Mouse (Mus musculus) hindbrain, embryonic 15.5 days (tissue): Measurements from ENCODE around the gene Esyt3. TPM values are rescaled to one million over a fixed set of nuclear protein-coding genes. Genes with fewer than 3 reads are reported as not detected.

Experiments used
- ATAC-seq: fragments of 200-750 bp; cut with Nextera tagmentation; 2 replicates; pipeline ENCODE4 v1.8.0; 2017; ENCODE audit warnings: low read depth, moderate number of reproducible peaks, moderate TSS enrichment; ENCODE audit not compliant: low FRiP score
- H3K27ac ChIP-seq: fragments of 300-500 bp; sonication (generic); replicated peaks from 2 replicates; pipeline ENCODE4 v1.5.1; 2015; ENCODE audit warnings: mild to moderate bottlenecking, inconsistent platforms
- H3K27me3 ChIP-seq: fragments of 300-500 bp; sonication (generic); 2 replicates; pipeline ENCODE4 v1.6.1; 2015; ENCODE audit warnings: control low read depth, inconsistent platforms
- H3K36me3 ChIP-seq: fragments of 300-500 bp; sonication (generic); 2 replicates; pipeline ENCODE4 v1.6.1; 2015; ENCODE audit warnings: control low read depth, inconsistent platforms
- H3K4me1 ChIP-seq: fragments of 300-500 bp; sonication (generic); replicated peaks from 2 replicates; pipeline ENCODE4 v1.6.1; 2015; ENCODE audit warnings: control low read depth, inconsistent platforms
- H3K4me2 ChIP-seq: fragments of 300-500 bp; sonication (generic); 2 replicates; pipeline ENCODE4 v1.6.1; 2015; ENCODE audit warnings: moderate library complexity, mild to moderate bottlenecking, inconsistent platforms
- H3K4me3 ChIP-seq: fragments of 300-500 bp; sonication (generic); 2 replicates; pipeline ENCODE4 v1.5.1; 2015; ENCODE audit warnings: mild to moderate bottlenecking, inconsistent platforms
- H3K9ac ChIP-seq: fragments of 300-500 bp; sonication (generic); 2 replicates; pipeline ENCODE4 v1.6.1; 2015; ENCODE audit warnings: inconsistent platforms
- H3K9me3 ChIP-seq: fragments of 300-500 bp; sonication (generic); 2 replicates; pipeline ENCODE4 v1.6.1; 2016; ENCODE audit warnings: control low read depth, inconsistent platforms
- WGBS: fragments of 180-500 bp; shearing (Covaris S2); methylation state at CpG from one replicate; pipeline ENCODE4 v1.1.7; 2015; 5-methylcytosine and 5-hydroxymethylcytosine counted together
- polyA plus RNA-seq: library from polyadenylated mRNA; unstranded; fragments of >200 nt; fragmentation: Nextera tagmentation; extraction: Ambion mirVana; gene quantifications from 2 replicates; pipeline ENCODE4 v1.2.1, GENCODE M21; 2015

The Esyt3 gene
- polyA plus RNA-seq, 1 experiment from 2014 or later: 0.87 TPM

DNA sequence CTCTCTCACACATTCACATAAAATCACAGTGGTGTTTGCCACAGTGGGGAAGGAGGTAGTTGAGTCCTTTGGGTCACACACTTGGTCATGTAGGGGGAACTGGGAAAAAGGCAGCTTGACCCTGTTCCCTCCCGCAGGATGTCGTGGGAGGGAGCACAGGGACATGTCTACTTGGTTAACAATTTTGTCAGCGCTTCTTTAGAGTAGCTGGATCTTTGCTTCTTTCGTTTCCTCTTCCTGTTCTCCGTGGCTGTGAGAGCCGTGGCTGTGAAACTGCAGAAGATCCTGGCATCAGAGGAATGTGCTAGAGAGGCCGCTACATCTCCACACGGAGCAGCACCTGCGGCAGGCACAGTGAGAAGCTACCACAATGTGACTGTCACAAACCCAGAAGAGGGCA is 24.2 kb upstream of the Esyt3 start:
- Histone ChIP-seq H3K27me3 (0 out of 2 replicates have a peak, but pooled peaks cover under 1% of the 10 kb centered on the region), H3K4me3 (no peak overlapping the region), H3K4me1 (no peaks in the 10 kb centered on the region), H3K4me2 (no peak overlapping the region), H3K27ac (no peak overlapping the region), H3K36me3 (no peaks in the 10 kb centered on the region), H3K9ac (no peak overlapping the region), H3K9me3 (no peaks in the 10 kb centered on the region)
- WGBS: 83% methylated on average over 9 of the region's 9 CpGs
- ATAC-seq: no peak

- Histone ChIP-seq H3K36me3 (no peaks in the 10 kb centered on the region), H3K9me3 (no peaks in the 10 kb centered on the region), H3K9ac (no peak overlapping the region), H3K4me3 (no peak overlapping the region), H3K27ac (no peak overlapping the region), H3K4me2 (no peak overlapping the region), H3K27me3 (0 out of 2 replicates have a peak, but pooled peaks cover 3% of the 10 kb centered on the region), H3K4me1 (no peaks in the 10 kb centered on the region)
- 69% methylated on average over 5 of the region's 5 CpGs for WGBS
- ATAC-seq: no peak
Measured at GRCm38 (mm10) chr9:99379194-99379593, 20.8 kb upstream of the Esyt3 start.

DNA sequence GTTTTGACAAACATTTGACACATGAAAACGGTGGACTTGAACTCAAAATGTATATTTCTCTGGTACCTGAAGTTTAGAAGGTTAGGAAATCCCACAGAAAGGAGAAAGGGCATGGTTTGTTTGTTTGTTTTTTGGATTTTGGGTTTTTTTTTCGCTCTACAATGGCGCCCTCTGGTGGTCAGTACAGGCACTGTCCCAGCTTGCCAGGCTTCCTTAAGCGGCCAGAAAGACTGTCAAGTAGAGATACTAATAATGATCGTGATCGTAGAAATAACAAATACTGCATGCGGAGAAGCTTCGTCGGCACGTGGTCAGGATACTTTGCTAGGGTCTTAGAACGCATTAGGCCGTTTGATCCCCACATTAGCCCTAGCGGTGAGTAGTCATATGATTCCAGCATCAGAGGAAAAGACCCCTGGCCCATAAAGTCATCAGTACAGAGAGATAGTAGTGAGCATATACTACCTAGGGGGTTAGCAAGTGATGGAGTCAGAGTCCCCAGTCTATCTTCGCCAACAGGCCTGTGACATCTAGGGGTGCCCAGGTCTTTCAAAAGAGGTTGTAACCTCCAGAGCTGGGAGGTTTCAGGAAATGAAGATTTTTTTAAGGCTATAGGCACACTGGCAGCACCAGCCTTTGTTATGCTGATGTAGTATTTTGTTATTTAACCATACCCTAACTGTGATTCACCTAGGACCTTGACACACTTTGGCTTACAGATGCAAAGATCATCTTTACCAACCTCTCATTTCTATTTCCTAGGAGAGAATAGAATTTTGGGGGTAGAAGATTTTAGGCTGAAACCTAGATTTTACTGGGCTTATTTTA is 18.4 kb upstream of the Esyt3 start:
- ATAC-seq: 0 out of 2 replicates have a peak, but pooled peaks have one; percentile 30
- H3K27me3 ChIP-seq: 0 out of 2 replicates have a peak, but pooled peaks cover 3% of the 10 kb centered on the region
- no peaks in the 10 kb centered on the region for H3K36me3 ChIP-seq
- no peak overlapping the region for H3K4me3 ChIP-seq
- H3K4me2 ChIP-seq: peak overlapping the region; percentile 29; the same call in 1 of the 2 replicates
- H3K4me1 ChIP-seq: no peaks in the 10 kb centered on the region
- H3K9me3 ChIP-seq: no peaks in the 10 kb centered on the region
- 6% methylated on average over 14 of the region's 14 CpGs for WGBS
- no peak overlapping the region for H3K9ac ChIP-seq
- no peak overlapping the region for H3K27ac ChIP-seq

- Histone ChIP-seq H3K9me3 (no peaks in the 10 kb centered on the region), H3K27ac (no peak overlapping the region), H3K36me3 (no peaks in the 10 kb centered on the region), H3K4me1 (no peaks in the 10 kb centered on the region), H3K27me3 (no peaks in the 10 kb centered on the region), H3K4me3 (no peak overlapping the region), H3K4me2 (no peak overlapping the region), H3K9ac (no peak overlapping the region)
- ATAC-seq: no peak
- WGBS: 68% methylated on average over 7 of the region's 7 CpGs
Measured at GRCm38 (mm10) chr9:99368431-99368830, 10.1 kb upstream of the Esyt3 start.

- H3K4me1 ChIP-seq: no peaks in the 10 kb centered on the region
- H3K27me3 ChIP-seq: no peaks in the 10 kb centered on the region
- no peak overlapping the region for H3K9ac ChIP-seq
- no peaks in the 10 kb centered on the region for H3K36me3 ChIP-seq
- ATAC-seq: no peak
- H3K4me3 ChIP-seq: no peak overlapping the region
- 74% methylated on average over 3 of the region's 3 CpGs for WGBS
- H3K9me3 ChIP-seq: no peaks in the 10 kb centered on the region
- H3K4me2 ChIP-seq: no peak overlapping the region
- no peak overlapping the region for H3K27ac ChIP-seq
Measured at GRCm38 (mm10) chr9:99365906-99366305, 7.5 kb upstream of the Esyt3 start.

DNA sequence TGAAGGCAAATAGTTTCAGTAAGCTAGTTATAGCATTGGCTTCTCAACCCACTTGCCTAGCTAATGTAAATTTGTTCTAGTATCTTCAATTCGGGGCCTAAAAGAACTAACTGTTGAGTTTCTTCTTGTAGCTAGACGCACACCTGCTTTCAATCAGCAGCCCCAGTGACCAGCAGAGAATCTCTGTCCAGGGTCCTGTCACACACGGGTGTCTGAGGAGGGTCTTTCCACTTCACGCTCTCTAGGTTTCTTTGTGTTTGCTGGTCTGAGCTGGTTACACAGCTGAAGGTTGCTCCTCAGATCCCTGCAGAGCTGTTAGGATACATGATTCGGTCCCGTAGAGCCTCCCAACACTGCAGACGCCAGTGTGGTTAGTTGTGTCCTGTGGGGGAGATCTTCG is 4.7 kb upstream of the Esyt3 start:
- 72% methylated on average over 8 of the region's 8 CpGs for WGBS
- Histone ChIP-seq H3K9me3 (no peaks in the 10 kb centered on the region), H3K4me3 (no peak overlapping the region), H3K27me3 (peaks cover 20% of the 10 kb centered on the region), H3K4me1 (peaks cover 6% of the 10 kb centered on the region), H3K36me3 (no peaks in the 10 kb centered on the region), H3K27ac (no peak overlapping the region), H3K4me2 (no peak overlapping the region), H3K9ac (no peak overlapping the region)
- no peak for ATAC-seq

- Histone ChIP-seq H3K27ac (no peak overlapping the region), H3K27me3 (peaks cover 31% of the 10 kb centered on the region), H3K4me3 (no peak overlapping the region), H3K4me1 (peaks cover 16% of the 10 kb centered on the region), H3K4me2 (no peak overlapping the region), H3K9ac (no peak overlapping the region), H3K36me3 (no peaks in the 10 kb centered on the region), H3K9me3 (no peaks in the 10 kb centered on the region)
- 94% methylated on average over 9 of the region's 9 CpGs for WGBS
- ATAC-seq: no peak
Measured at GRCm38 (mm10) chr9:99361946-99362345, 3.6 kb upstream of the Esyt3 start.

GRCm38 (mm10) chr9:99359012-99359411 is 655 bp upstream of the Esyt3 start:
- no peak overlapping the region for H3K9ac ChIP-seq
- ATAC-seq: no peak
- H3K4me3 ChIP-seq: no peak overlapping the region
- H3K4me2 ChIP-seq: no peak overlapping the region; the same call in 1 of the 2 replicates
- H3K4me1 ChIP-seq: peaks cover 16% of the 10 kb centered on the region
- no peak overlapping the region for H3K27ac ChIP-seq
- no peaks in the 10 kb centered on the region for H3K9me3 ChIP-seq
- H3K36me3 ChIP-seq: no peaks in the 10 kb centered on the region
- peaks cover 41% of the 10 kb centered on the region for H3K27me3 ChIP-seq
- WGBS: 91% methylated on average over 15 of the region's 15 CpGs

- H3K9ac ChIP-seq: peak overlapping the region; percentile 25
- 9% methylated on average over 19 of the region's 19 CpGs for WGBS
- no peaks in the 10 kb centered on the region for H3K9me3 ChIP-seq
- H3K4me3 ChIP-seq: peak overlapping the region; percentile 48
- peak overlapping the region; percentile 99 for H3K4me2 ChIP-seq
- H3K36me3 ChIP-seq: no peaks in the 10 kb centered on the region
- peaks cover 16% of the 10 kb centered on the region for H3K4me1 ChIP-seq
- ATAC-seq: peak; percentile 47; the same call in 1 of the 2 replicates
- H3K27ac ChIP-seq: no peak overlapping the region
- H3K27me3 ChIP-seq: peaks cover 41% of the 10 kb centered on the region
Measured at GRCm38 (mm10) chr9:99357561-99357920, 816 bp downstream of the Esyt3 start.

DNA sequence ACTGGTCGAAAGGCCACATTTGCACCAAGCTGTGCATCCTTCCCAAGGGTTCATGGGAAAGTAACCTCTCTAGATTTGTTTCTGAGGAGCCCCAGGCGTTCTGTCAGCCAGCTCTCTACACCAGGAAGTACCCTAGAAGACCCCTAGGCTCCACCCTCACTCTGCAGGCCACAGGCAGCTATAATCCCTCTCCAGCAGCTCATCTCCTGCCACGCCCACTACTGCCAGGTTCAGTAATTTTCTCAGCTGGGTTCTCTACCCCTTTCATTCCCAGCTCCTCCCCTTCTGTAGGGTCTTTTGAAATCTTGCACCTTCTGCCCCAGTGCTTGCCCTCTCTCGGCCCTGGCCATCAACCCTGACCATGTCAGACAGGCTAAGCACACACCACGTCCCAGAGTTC is 2.4 kb downstream of the Esyt3 start:
- Histone ChIP-seq H3K36me3 (no peaks in the 10 kb centered on the region), H3K27me3 (peaks cover 41% of the 10 kb centered on the region)
- ATAC-seq: no peak

GRCm38 (mm10) chr9:99354796-99355195 is 3.6 kb downstream of the Esyt3 start:
- Histone ChIP-seq H3K4me1 (peaks cover 16% of the 10 kb centered on the region), H3K4me3 (no peak overlapping the region), H3K27ac (no peak overlapping the region), H3K9ac (no peak overlapping the region), H3K4me2 (no peak overlapping the region), H3K9me3 (no peaks in the 10 kb centered on the region), H3K27me3 (peaks cover 37% of the 10 kb centered on the region), H3K36me3 (no peaks in the 10 kb centered on the region)
- ATAC-seq: no peak
- 70% methylated on average over 5 of the region's 5 CpGs for WGBS

More for the DNA sequence above, 2.4 kb downstream of the Esyt3 start:
- WGBS: 35% methylated on average over 5 of the region's 5 CpGs
- Histone ChIP-seq H3K4me1 (peaks cover 16% of the 10 kb centered on the region), H3K27ac (no peak overlapping the region), H3K4me3 (no peak overlapping the region), H3K4me2 (no peak overlapping the region), H3K9me3 (no peaks in the 10 kb centered on the region), H3K9ac (no peak overlapping the region)

DNA sequence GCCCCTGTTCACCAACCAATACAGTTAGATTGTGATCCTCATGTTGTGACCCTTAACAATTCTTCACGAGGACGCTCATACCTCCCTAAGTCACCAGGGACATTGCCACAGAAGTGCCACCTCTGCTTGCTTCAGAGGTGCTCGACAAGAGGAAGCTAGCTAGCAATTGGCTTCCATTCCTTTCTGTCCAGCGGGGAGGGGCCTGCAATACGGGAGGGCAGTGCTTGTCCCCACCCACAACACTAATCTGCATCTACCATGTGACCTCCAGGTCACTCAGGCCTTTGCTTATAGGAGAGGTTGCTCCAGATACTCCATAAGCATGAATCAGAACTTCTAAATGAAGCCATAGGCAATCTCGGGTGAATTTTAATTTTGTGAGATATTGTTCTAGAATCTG is 5.0 kb downstream of the Esyt3 start:
- peaks cover 13% of the 10 kb centered on the region for H3K4me1 ChIP-seq
- peaks cover 23% of the 10 kb centered on the region for H3K27me3 ChIP-seq
- ATAC-seq: no peak
- H3K9ac ChIP-seq: no peak overlapping the region
- H3K36me3 ChIP-seq: no peaks in the 10 kb centered on the region
- no peak overlapping the region for H3K27ac ChIP-seq
- 76% methylated on average over 6 of the region's 6 CpGs for WGBS
- H3K9me3 ChIP-seq: no peaks in the 10 kb centered on the region
- no peak overlapping the region for H3K4me2 ChIP-seq
- no peak overlapping the region for H3K4me3 ChIP-seq
